Mouse (Mus musculus) pancreas, adult 10 weeks (tissue): ENCODE results near the gene Pacrg. TPM values are rescaled to one million over a fixed set of nuclear protein-coding genes. Genes with fewer than 3 reads are reported as not detected.

Experiments used
- polyA plus RNA-seq: library from polyadenylated mRNA; stranded (reverse); fragments of 350-450 nt; fragmentation: Illumina TruSeq; extraction: RNeasy Lipid Tissue Mini Kit (QIAGEN cat#74804); gene quantifications from one replicate; pipeline ENCODE4 v1.2.3, GENCODE M21; 2015; ENCODE audit warnings: low read depth, low replicate concordance; ENCODE audit not compliant: insufficient read depth

Gene Pacrg
- polyA plus RNA-seq = 1.5 TPM

DNA sequence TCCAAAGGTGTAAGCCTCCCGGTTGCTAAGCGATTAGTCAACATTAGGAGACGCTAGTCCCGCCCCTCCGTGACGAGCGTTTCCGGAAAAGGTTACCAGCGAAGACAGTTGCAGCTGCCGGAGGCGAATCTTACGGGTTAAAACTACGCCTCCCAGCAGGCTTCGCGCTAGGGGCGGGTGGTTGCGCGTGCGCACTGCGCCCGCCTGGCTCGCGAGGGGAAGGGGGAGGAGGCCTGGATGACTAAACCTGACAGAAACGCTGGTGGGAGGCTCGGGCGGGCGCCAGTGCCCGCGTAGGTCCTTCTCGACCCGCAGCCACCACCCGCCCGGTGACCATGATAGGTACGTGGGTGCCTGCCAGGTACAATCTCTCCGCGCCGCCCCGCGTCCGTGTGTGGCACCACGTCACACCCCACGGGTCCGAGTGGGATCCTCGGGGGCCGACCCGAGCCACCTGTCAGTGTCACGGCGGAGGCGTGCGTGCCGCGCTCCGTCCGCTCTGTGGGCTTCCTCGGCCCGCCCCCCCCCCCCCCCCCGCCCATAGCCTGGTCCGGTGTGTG, at the start of gene Pacrg, which contains the start of gene Prkn:
TSS of gene Pacrg (minus strand) at position 164 of the 560 bp plus-strand sequence.
TSS of gene Prkn (plus strand) at position 237 of the 560 bp plus-strand sequence.

Other genes with a start within 250 kb of the Pacrg start
- gene Prkn, start 73 bp upstream of the Pacrg start, polyA plus RNA-seq = 1.9 TPM